Comparison of ENCODE assay signal across 23 mouse cellular contexts in genomic region chr1:24428306-24428705, GRCm38 (mm10).
A peak's percentile ranks its signal among the peaks of the same experiment; 100 is the strongest.
DNase-seq lines count a peak whose midpoint lies in the region; ATAC-seq and TF ChIP-seq lines count a peak whose summit lies in the region.
"Had no signal": no experiment of that assay in that cellular context is flagged by ENCODE, and none has a peak within 500 bp of the region (broad histone marks: within the 10 kb centered on the region; RNA-seq: fewer than 3 reads in every experiment).

No protein-coding gene starts in this region.

- DNase-seq in retina, postnatal 1 day = peak; percentile 64
- no peak for DNase-seq in retina, embryonic 14.5 days (ENCODE audit: low spot score)
- peak; percentile 9 for DNase-seq in brain, embryonic 14.5 days (ENCODE audit: low read depth)
- no peak for DNase-seq in hindbrain, embryonic 14.5 days (ENCODE audit: low spot score)
- no peak for DNase-seq in lung, postnatal 36 days
- DNase-seq: adrenal gland, adult 8-10 months; adrenal gland, postnatal 14 days; adrenal gland, postnatal 36 days; cerebellum, adult 11 months; cerebellum, adult 18-20 months; cerebellum, adult 8-10 months; cerebellum, adult 9-11 months; cerebellum, postnatal 14 days; cerebellum, postnatal 36 days; embryo, embryonic 11 days had no signal

- WGBS in hindbrain, embryonic 14.5 days = 78% methylated on average over 5 of the region's 5 CpGs

- no peak for TF ChIP-seq CTCF in brain, embryonic 14.5 days (IDR thresholded peaks at IDR 0.05; ENCODE audit: borderline replicate concordance, extremely low read depth, insufficient read depth, insufficient read length)

- no peak for TF ChIP-seq POLR2A in brain, embryonic 14.5 days (IDR thresholded peaks at IDR 0.05; ENCODE audit: borderline replicate concordance, extremely low read depth, insufficient read depth, insufficient read length, poor library complexity, severe bottlenecking)

- H3K4me2 ChIP-seq in hindbrain, embryonic 14.5 days (replicated peaks) = no peak overlapping the region
- H3K4me2 ChIP-seq: embryonic facial prominence, embryonic 13.5 days; embryonic facial prominence, embryonic 15.5 days; forebrain, embryonic 12.5 days had no signal

- H3K27ac ChIP-seq in hindbrain, embryonic 14.5 days = no peak overlapping the region
- H3K27ac ChIP-seq: embryonic facial prominence, embryonic 13.5 days; embryonic facial prominence, embryonic 15.5 days; forebrain, embryonic 10.5 days; forebrain, embryonic 12.5 days had no signal

- no peaks in the 10 kb centered on the region for H3K36me3 ChIP-seq in hindbrain, embryonic 14.5 days (replicated peaks; ENCODE audit: control insufficient read depth, insufficient read depth)
- H3K36me3 ChIP-seq: embryonic facial prominence, embryonic 13.5 days; embryonic facial prominence, embryonic 15.5 days; forebrain, embryonic 10.5 days; forebrain, embryonic 12.5 days had no signal

- ATAC-seq in hindbrain, embryonic 14.5 days (ENCODE audit: low FRiP score) = no peak
- ATAC-seq: activated CD4-positive, CD25-positive, alpha-beta regulatory T cell, adult 4 months; forebrain, embryonic 16.5 days; Patski had no signal

- H3K27me3 ChIP-seq in hindbrain, embryonic 14.5 days (ENCODE audit: control insufficient read depth, insufficient read depth, low read length) = no peaks in the 10 kb centered on the region
- H3K27me3 ChIP-seq: embryonic facial prominence, embryonic 13.5 days; embryonic facial prominence, embryonic 15.5 days; forebrain, embryonic 12.5 days had no signal

- no peak overlapping the region for H3K4me3 ChIP-seq in hindbrain, embryonic 14.5 days (replicated peaks; ENCODE audit: low read length)
- H3K4me3 ChIP-seq: embryonic facial prominence, embryonic 13.5 days; embryonic facial prominence, embryonic 15.5 days; erythroblast, embryonic 14.5 days; forebrain, embryonic 10.5 days; forebrain, embryonic 12.5 days had no signal

- no peaks in the 10 kb centered on the region for H3K9me3 ChIP-seq in hindbrain, embryonic 14.5 days (ENCODE audit: control insufficient read depth, low read length)
- H3K9me3 ChIP-seq: embryonic facial prominence, embryonic 13.5 days; embryonic facial prominence, embryonic 15.5 days; forebrain, embryonic 10.5 days; forebrain, embryonic 12.5 days had no signal

- H3K9ac ChIP-seq in hindbrain, embryonic 14.5 days = no peak overlapping the region
- H3K9ac ChIP-seq: embryonic facial prominence, embryonic 13.5 days; embryonic facial prominence, embryonic 15.5 days; forebrain, embryonic 12.5 days had no signal

- H3K4me1 ChIP-seq in hindbrain, embryonic 14.5 days (replicated peaks; ENCODE audit: control insufficient read depth, insufficient read depth, low read length) = no peaks in the 10 kb centered on the region
- H3K4me1 ChIP-seq: embryonic facial prominence, embryonic 13.5 days; embryonic facial prominence, embryonic 15.5 days; forebrain, embryonic 10.5 days; forebrain, embryonic 12.5 days had no signal

Comparison
In these comparisons a context has a peak if more than half of its experiments do, and no peak if none do; other contexts are left out.
1. DNase-seq: peak in retina, postnatal 1 day (single experiment) and brain, embryonic 14.5 days (single experiment); none in retina, embryonic 14.5 days (single experiment), hindbrain, embryonic 14.5 days (single experiment) and lung, postnatal 36 days (single experiment).